Mouse (Mus musculus): ENCODE data around the gene Slc4a1.

DNA sequence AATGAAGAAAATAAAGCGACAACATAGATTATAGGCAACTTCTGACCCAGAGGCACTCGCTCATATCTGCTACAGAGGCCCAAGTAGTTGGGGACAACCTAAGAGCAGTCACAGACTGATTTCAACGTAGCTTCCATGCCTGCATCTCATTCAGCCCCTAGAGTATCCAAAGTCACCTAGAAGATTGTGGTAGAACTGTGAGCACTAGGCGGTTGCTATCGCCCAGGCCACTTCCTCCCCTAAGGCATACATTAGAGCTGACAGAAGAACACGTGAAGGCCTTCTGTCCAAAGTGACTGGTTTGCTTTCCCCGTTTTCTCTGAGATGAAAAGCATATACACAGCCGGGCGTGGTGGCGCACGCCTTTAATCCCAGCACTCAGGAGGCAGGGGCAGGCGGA is 51.7 kb downstream of the Slc4a1 start:
- TF ChIP-seq EP300 (IDR thresholded peaks at IDR 0.05; ENCODE audit: low read depth) = no peak
- TF ChIP-seq CTCF (IDR thresholded peaks at IDR 0.05; ENCODE audit: low read depth) = no peak
